Mouse (Mus musculus) embryonic fibroblast, embryonic 13.5 days (primary cell): ENCODE measurements around the gene Mdfi.

Experiments
- CTCF ChIP-seq: IDR thresholded peaks from 2 replicates; pipeline ENCODE4 v1.5.1; 2011; ENCODE audit warnings: mild to moderate bottlenecking, control low read depth, low read length, moderate library complexity, borderline replicate concordance; ENCODE audit not compliant: insufficient read depth
- POLR2A ChIP-seq: IDR thresholded peaks from 2 replicates; pipeline ENCODE4 v1.6.1; 2011; ENCODE audit warnings: low read depth, mild to moderate bottlenecking, control low read depth, low read length, moderate library complexity

DNA sequence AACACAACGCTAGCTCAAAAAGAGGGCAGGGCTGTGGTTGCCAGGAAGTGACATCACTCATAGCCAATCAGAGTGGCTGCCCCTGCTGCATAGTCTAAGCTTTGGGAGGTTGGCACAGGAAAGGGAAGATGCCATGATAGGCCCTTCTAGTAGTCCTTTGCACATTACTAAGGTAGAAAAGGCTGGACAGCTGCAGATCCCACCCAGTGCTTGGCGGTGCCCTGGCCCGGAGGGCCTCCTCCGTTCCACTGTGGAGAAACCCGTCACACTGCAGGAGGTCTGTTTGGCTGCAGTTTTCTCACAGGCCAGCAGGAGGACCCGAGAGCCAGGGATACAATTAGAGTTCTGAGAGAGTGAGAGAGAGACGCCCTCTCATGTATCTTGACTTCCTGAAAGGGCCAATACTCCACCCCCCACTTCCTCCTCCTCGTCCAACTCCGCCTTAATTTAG, 38.9 kb upstream of the Mdfi start:
- TF ChIP-seq CTCF: peak; percentile 48
- TF ChIP-seq POLR2A: no peak
